Mouse (Mus musculus): ENCODE measurements around the gene Bbs7.

The Bbs7 gene

GRCm38 (mm10) chr3:36551343-36551742 lies 61.9 kb downstream of the Bbs7 start:
- DNase-seq = no peak

- no peak for DNase-seq
Observed at GRCm38 (mm10) chr3:36544961-36545360, 68.3 kb downstream of the Bbs7 start.

GRCm38 (mm10) chr3:36541399-36541798 lies 71.9 kb downstream of the Bbs7 start:
- no peak for DNase-seq

- no peak for DNase-seq
Observed at GRCm38 (mm10) chr3:36540756-36541155, 72.5 kb downstream of the Bbs7 start.

GRCm38 (mm10) chr3:36537701-36538470 lies 75.4 kb downstream of the Bbs7 start:
- DNase-seq = no peak

- DNase-seq = no peak
Observed at GRCm38 (mm10) chr3:36536041-36536440, 77.2 kb downstream of the Bbs7 start.

- no peak for DNase-seq
Observed at GRCm38 (mm10) chr3:36533201-36533672, 80.0 kb downstream of the Bbs7 start.

GRCm38 (mm10) chr3:36532738-36533137 lies 80.5 kb downstream of the Bbs7 start:
- DNase-seq = no peak

GRCm38 (mm10) chr3:36531979-36532542 lies 81.2 kb downstream of the Bbs7 start:
- DNase-seq = no peak

- DNase-seq = no peak
Observed at GRCm38 (mm10) chr3:36531242-36531641, 82.0 kb downstream of the Bbs7 start.

- DNase-seq = no peak
Observed at GRCm38 (mm10) chr3:36530781-36531180, 82.5 kb downstream of the Bbs7 start.

- no peak for DNase-seq
Observed at GRCm38 (mm10) chr3:36530345-36530744, 82.9 kb downstream of the Bbs7 start.

- DNase-seq = no peak
Observed at GRCm38 (mm10) chr3:36524466-36524865, 88.8 kb downstream of the Bbs7 start.
